Mouse (Mus musculus) stomach, embryonic 16.5 days (tissue): ENCODE measurements around the gene Tmem87b. TPM values are rescaled to one million over a fixed set of nuclear protein-coding genes. Genes with fewer than 3 reads are reported as not detected.
A peak's percentile ranks its signal among the peaks of the same experiment; 100 is the strongest.

Source experiments
- ATAC-seq: fragments of 200-750 bp; cut with Nextera tagmentation; 2 replicates; pipeline ENCODE4 v1.8.0; 2017; ENCODE audit warnings: moderate number of reproducible peaks, moderate TSS enrichment; ENCODE audit not compliant: insufficient read depth, low FRiP score
- H3K27ac ChIP-seq: fragments of 300-500 bp; sonication (generic); 2 replicates; pipeline ENCODE4 v1.5.1; 2014; ENCODE audit warnings: low read length
- H3K27me3 ChIP-seq: fragments of 300-500 bp; sonication (generic); 2 replicates; pipeline ENCODE4 v1.6.1; 2014; ENCODE audit warnings: low read length, control low read depth, mixed read lengths; ENCODE audit not compliant: control insufficient read depth, insufficient read depth
- H3K36me3 ChIP-seq: fragments of 300-500 bp; sonication (generic); 2 replicates; pipeline ENCODE4 v1.6.1; 2014; ENCODE audit warnings: low read length; ENCODE audit not compliant: control insufficient read depth, insufficient read depth
- H3K4me1 ChIP-seq: fragments of 300-500 bp; sonication (generic); 2 replicates; pipeline ENCODE4 v1.6.1; 2014; ENCODE audit warnings: low read length, control low read depth, mixed read lengths; ENCODE audit not compliant: control insufficient read depth, insufficient read depth
- H3K4me2 ChIP-seq: fragments of 300-500 bp; sonication (generic); 2 replicates; pipeline ENCODE4 v1.6.1; 2014; ENCODE audit warnings: low read depth, low read length, mixed read lengths
- H3K4me3 ChIP-seq: fragments of 300-500 bp; sonication (generic); replicated peaks from 2 replicates; pipeline ENCODE4 v1.5.1; 2014; ENCODE audit warnings: mild to moderate bottlenecking, low read length
- H3K9ac ChIP-seq: fragments of 300-500 bp; sonication (generic); 2 replicates; pipeline ENCODE4 v1.6.1; 2014; ENCODE audit warnings: low read length
- H3K9me3 ChIP-seq: fragments of 300-500 bp; sonication (generic); replicated peaks from 2 replicates; pipeline ENCODE4 v1.6.1; 2016; ENCODE audit warnings: low read length, control low read depth; ENCODE audit not compliant: control insufficient read depth
- WGBS: fragments of 180-500 bp; shearing (Covaris S2); extraction: QIAGEN DNeasy Blood & Tissue Kit; methylation state at CpG from one replicate; pipeline ENCODE4 v1.1.7; 2014; 5-methylcytosine and 5-hydroxymethylcytosine counted together
- polyA plus RNA-seq: library from polyadenylated mRNA; unstranded; fragments of >200 nt; fragmentation: Nextera tagmentation; extraction: Ambion mirVana; gene quantifications from 2 replicates; pipeline ENCODE4 v1.2.1, GENCODE M21; 2015

Tmem87b gene
- polyA plus RNA-seq, 1 experiment from 2014 or later: 34.3 TPM

DNA sequence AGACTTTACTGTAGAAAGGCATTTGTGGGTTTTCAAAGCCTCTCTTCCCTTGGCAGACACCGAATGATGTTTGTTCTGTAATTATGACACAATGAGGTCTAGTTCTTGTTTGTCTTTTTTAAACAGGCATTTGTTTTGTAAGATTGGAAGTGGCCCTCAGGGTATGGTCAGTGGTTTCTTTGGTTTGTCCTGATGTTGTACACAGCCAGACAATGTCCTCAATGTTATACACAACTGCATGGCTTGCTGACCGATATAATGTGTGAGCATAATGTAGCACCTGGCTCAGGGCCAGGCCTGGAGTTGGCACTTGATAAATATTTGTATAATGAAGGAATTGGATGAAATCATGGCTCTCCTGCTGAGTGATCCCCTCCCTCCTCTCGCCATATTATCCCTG is 41.9 kb downstream of the Tmem87b start:
- Histone ChIP-seq H3K4me2 (no peak overlapping the region), H3K9me3 (no peaks in the 10 kb centered on the region), H3K4me1 (no peaks in the 10 kb centered on the region; the same call in 1 of the 2 replicates), H3K27ac (no peak overlapping the region), H3K9ac (no peak overlapping the region), H3K27me3 (peaks cover under 1% of the 10 kb centered on the region; the same call in 1 of the 2 replicates), H3K36me3 (no peaks in the 10 kb centered on the region), H3K4me3 (no peak overlapping the region)
- WGBS: 46% methylated on average over 3 of the region's 3 CpGs
- ATAC-seq: peak; percentile 16; the same call in 1 of the 2 replicates

DNA sequence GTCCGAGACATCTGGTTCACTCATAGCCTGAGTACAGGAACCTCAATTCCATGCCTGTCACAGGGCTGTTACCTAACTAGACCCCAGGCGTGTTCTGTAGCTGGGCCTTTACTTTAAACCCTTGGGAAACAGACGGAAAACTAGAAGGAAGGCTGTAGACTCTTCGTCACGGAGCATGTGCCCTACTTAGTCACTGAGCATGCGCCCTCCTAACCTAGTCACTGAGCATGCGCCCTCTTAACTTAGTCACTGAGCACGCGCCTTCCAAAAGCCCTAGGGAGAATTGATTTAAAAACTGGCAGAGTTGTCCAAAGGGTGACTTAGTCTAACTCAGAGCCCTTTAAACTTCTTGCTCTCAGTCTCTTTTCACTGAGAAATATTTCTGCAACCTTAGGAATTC is 44.7 kb downstream of the Tmem87b start, which contains the start of gene Fbln7:
Gene Fbln7 (plus strand): TSS at position 346 of the 400 bp plus-strand sequence.
- no peaks in the 10 kb centered on the region for H3K36me3 ChIP-seq
- peak within 1 kb of the TSS; percentile 65 for H3K9ac ChIP-seq
- H3K27me3 ChIP-seq: peaks cover 12% of the 10 kb centered on the region; the same call in 1 of the 2 replicates
- peak within 1 kb of the TSS; percentile 77 for H3K4me2 ChIP-seq
- no peaks in the 10 kb centered on the region for H3K9me3 ChIP-seq
- 89% methylated on average over 9 of the region's 9 CpGs for WGBS
- H3K27ac ChIP-seq: no peak within 1 kb of the TSS
- peak within 1 kb of the TSS; percentile 54 for H3K4me3 ChIP-seq
- ATAC-seq: no peak
- H3K4me1 ChIP-seq: no peaks in the 10 kb centered on the region; the same call in 1 of the 2 replicates

DNA sequence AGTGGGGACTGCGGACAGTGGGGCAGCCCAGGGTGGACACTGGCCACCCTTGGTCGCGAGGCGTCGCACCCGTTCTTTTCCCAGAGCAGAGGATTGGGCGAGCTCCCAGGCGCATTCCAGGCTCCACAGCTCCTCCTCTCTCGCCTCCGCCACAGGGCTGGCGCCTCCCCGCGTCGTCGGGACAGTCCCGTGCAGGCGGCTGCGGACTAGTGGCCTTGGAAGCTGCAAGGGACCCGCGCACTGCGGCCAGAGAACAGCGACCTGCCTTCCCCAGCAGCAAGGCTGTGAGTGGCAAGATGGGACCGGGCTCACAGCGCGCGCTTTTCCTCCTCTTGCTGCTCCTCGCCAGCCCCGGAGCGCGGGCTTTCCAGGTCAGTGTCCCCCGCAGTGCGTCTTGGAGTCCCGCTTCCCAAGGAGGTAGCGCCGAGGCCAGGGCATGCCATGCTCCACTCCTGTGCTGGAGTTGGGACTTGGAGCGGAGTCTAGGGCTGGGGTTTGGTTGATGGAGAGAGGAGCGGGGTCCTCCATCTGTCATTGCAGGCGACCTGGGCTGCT is 45.9 kb downstream of the Tmem87b start:
- Histone ChIP-seq H3K9ac (peak overlapping the region; percentile 65), H3K4me2 (peak overlapping the region; percentile 77), H3K9me3 (no peaks in the 10 kb centered on the region), H3K4me1 (no peaks in the 10 kb centered on the region; the same call in 1 of the 2 replicates), H3K27me3 (peaks cover 12% of the 10 kb centered on the region; the same call in 1 of the 2 replicates), H3K4me3 (peak overlapping the region; percentile 54), H3K36me3 (no peaks in the 10 kb centered on the region), H3K27ac (no peak overlapping the region)
- WGBS: 2% methylated on average over 38 of the region's 38 CpGs
- ATAC-seq: peak; percentile 83

DNA sequence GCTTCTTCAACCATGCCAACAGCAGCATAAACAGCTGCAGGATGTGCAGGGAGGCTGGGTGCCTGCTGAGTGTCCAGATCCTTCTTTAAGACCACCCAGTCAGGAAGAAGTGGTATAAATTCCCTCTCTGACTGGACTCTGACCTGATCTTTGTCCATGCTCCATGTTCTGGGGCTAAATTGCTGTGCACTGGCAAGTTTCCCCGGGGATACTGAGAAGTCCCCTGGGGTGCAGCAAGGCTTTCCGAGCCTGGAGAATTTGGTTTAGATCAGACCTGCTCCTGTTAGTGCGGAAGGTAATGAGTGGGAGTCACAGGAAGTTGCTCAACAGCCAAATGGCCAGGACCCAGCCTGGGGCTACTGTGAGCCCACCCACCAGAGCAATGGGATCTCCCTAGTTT is 47.1 kb downstream of the Tmem87b start:
- Histone ChIP-seq H3K9me3 (no peaks in the 10 kb centered on the region), H3K4me3 (no peak overlapping the region), H3K27ac (no peak overlapping the region), H3K27me3 (peaks cover 12% of the 10 kb centered on the region; the same call in 1 of the 2 replicates), H3K4me2 (no peak overlapping the region), H3K36me3 (no peaks in the 10 kb centered on the region), H3K9ac (no peak overlapping the region), H3K4me1 (no peaks in the 10 kb centered on the region; the same call in 1 of the 2 replicates)
- WGBS: 49% methylated on average over 3 of the region's 3 CpGs
- ATAC-seq: no peak

DNA sequence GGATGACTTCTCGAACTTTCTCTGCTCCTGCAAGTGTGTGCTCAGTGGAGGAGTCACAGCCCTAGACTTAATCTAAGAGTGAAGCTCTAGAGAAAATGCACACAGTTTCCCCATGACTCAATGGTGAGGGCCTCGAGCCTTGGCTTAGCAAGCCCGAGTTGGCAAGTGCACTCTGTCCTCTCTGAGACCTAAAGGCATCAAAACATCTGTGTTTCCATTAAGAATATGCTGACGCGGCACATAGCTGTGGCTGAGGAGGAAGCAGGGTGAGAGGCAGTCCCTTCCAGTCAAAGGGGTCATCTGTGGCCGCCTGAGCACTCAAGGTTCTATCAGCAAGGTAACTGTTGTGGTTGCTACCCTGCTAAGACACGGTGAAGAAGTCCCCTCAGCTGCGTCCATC is 53.7 kb downstream of the Tmem87b start:
- ATAC-seq: no peak
- 68% methylated on average over 8 of the region's 8 CpGs for WGBS
- H3K4me1 ChIP-seq: no peaks in the 10 kb centered on the region
- H3K27ac ChIP-seq: no peak overlapping the region
- H3K36me3 ChIP-seq: no peaks in the 10 kb centered on the region
- H3K4me3 ChIP-seq: no peak overlapping the region
- no peak overlapping the region for H3K4me2 ChIP-seq
- H3K27me3 ChIP-seq: no peaks in the 10 kb centered on the region
- H3K9me3 ChIP-seq: no peaks in the 10 kb centered on the region
- H3K9ac ChIP-seq: no peak overlapping the region

DNA sequence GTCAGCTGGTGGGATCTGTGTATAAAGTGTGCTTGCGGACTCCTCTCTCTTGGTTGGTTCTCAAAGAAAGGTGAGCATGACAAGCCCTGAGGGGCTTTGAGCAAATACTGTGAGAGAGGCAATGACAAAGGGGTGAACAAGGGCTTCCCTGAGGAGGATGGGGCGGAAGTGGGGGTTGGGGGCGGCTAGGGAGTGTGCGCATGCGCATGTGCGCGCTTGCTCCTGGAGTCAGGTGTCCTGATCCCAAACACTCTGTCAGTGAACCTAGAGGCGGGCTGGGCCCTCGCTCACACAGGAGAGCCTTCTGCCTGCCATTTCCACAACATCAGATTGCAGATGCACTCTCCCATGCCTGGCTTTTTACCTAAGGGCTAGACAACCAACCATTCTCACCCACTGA is 54.3 kb downstream of the Tmem87b start:
- ATAC-seq: no peak
- H3K4me3 ChIP-seq: no peak overlapping the region
- no peak overlapping the region for H3K4me2 ChIP-seq
- no peaks in the 10 kb centered on the region for H3K27me3 ChIP-seq
- H3K4me1 ChIP-seq: no peaks in the 10 kb centered on the region
- H3K27ac ChIP-seq: no peak overlapping the region
- WGBS: 84% methylated on average over 9 of the region's 9 CpGs
- no peak overlapping the region for H3K9ac ChIP-seq
- no peaks in the 10 kb centered on the region for H3K9me3 ChIP-seq
- H3K36me3 ChIP-seq: no peaks in the 10 kb centered on the region

DNA sequence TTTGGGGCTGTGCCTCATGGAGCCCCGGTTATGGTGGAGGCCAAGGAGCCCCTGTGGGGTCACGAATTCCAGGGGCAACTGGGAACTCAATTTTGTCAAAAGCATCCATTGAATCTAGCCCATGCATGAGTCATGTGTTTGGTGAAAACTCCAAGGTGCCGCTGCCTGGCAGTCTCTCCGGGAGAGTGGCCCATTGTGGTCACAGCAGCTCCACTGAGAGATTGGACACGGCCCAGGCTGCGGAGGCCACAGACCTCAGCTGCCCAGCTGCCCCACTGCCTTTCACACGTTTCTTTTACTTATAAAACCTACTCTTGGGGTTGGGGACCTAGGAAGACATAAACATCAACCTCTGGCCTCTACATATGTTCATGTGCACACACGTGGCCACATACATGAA is 57.6 kb downstream of the Tmem87b start:
- Histone ChIP-seq H3K27ac (no peak overlapping the region), H3K4me3 (no peak overlapping the region), H3K9ac (no peak overlapping the region), H3K27me3 (no peaks in the 10 kb centered on the region), H3K9me3 (no peaks in the 10 kb centered on the region), H3K4me2 (no peak overlapping the region), H3K36me3 (no peaks in the 10 kb centered on the region), H3K4me1 (no peaks in the 10 kb centered on the region)
- 76% methylated on average over 8 of the region's 8 CpGs for WGBS
- ATAC-seq: no peak

DNA sequence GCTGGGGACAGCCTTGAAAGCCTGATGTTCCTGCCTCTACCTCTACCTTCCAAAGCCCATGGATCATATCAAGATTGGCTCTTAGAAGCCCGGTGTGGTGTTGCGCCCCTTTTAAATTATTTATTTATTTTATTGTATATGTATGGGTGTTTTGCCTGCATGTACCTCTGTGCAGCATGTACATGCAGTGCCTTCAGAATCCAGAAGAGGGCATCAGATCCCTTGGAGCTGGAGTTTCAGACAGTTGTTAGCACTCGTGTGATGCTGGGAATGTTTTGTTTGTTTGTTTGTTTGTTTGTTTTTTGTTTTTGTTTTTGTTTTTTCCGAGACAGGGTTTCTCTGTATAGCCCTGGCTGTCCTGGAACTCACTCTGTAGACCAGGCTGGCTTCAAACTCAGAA is 63.3 kb downstream of the Tmem87b start:
- Histone ChIP-seq H3K27me3 (no peaks in the 10 kb centered on the region), H3K27ac (no peak overlapping the region), H3K9me3 (no peaks in the 10 kb centered on the region), H3K9ac (no peak overlapping the region), H3K4me3 (no peak overlapping the region), H3K36me3 (no peaks in the 10 kb centered on the region), H3K4me2 (no peak overlapping the region), H3K4me1 (no peaks in the 10 kb centered on the region)
- 62% methylated on average over 4 of the region's 4 CpGs for WGBS
- ATAC-seq: no peak

DNA sequence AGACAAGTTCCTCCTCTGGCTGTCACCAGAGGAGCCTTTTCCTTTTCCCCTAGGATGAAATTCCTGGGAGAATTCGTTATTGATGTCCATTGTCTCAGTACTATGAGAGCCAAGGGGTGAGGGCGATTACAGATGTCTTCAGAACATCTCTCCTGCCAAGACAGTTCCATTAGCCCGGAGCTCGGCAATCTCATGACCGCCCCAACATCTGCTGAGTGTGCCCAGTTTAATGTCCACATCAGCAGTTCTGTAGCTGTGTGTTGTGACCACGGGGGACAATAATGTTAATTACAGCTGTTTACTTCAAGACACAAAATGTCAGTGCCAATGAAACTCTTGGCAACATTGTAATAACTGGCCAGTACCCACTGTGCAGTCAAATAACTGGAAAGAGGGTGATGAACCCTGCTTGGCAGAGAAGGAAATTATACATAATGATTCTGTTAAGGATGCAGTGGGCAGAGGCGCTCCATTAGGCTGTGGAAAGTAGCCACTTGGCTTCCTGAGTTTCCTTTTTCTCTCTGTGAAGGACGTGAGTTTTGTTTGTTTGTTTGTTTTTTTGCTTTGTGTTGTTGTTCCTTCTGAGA is 67.4 kb downstream of the Tmem87b start:
- Histone ChIP-seq H3K4me3 (no peak overlapping the region), H3K4me2 (no peak overlapping the region), H3K9ac (no peak overlapping the region), H3K36me3 (no peaks in the 10 kb centered on the region), H3K9me3 (no peaks in the 10 kb centered on the region), H3K27ac (no peak overlapping the region), H3K27me3 (no peaks in the 10 kb centered on the region), H3K4me1 (no peaks in the 10 kb centered on the region)
- no peak for ATAC-seq
- WGBS: 82% methylated on average over 8 of the region's 8 CpGs
